Mouse (Mus musculus) G1E (cell line): ENCODE results near the gene Prtg.

Experiments used
- CTCF ChIP-seq: IDR thresholded peaks from 2 replicates; pipeline ENCODE4 v1.5.1; 2012; ENCODE audit warnings: low read depth, low read length, inconsistent platforms, mixed read lengths
- GATA1 ChIP-seq: IDR thresholded peaks from 2 replicates; pipeline ENCODE4 v1.6.1; 2012; ENCODE audit warnings: borderline replicate concordance, low read length, inconsistent platforms, mixed read lengths
- POLR2AphosphoS5 ChIP-seq: IDR thresholded peaks from 2 replicates; pipeline ENCODE4 v1.6.1; 2012; ENCODE audit warnings: low read depth, low read length, inconsistent platforms; ENCODE audit not compliant: insufficient replicate concordance

- TF ChIP-seq CTCF (no peak), GATA1 (no peak), POLR2AphosphoS5 (no peak)
Observed at GRCm38 (mm10) chr9:72906693-72907103, 100.0 kb downstream of the Prtg start.
